In genomic region chr12:21543153-21543894, GRCm38 (mm10) we compare ENCODE assay signal across 8 mouse cellular contexts.
DNase-seq lines count a peak whose midpoint lies in the region; ATAC-seq lines count a peak whose summit lies in the region.
"Not testable (repeated sequence)": the region's sequence is repeated elsewhere in the genome, so short reads cannot be mapped to it uniquely, and the experiment has no call there.

No protein-coding gene starts in this region.

- H3K4me3 ChIP-seq in intestine, embryonic 16.5 days (ENCODE audit: low read length) = peak overlapping the region; percentile 62

- peak; percentile 48 for DNase-seq in adrenal gland, adult 8-10 months
- peak; percentile 48 for DNase-seq in embryo, embryonic 11.5 days (ENCODE audit: low read depth, low spot score)
- peak; percentile 54 to 75 for DNase-seq in gastrocnemius, postnatal 4 days (ENCODE audit: low spot score in 2 of 2)
- DNase-seq in left cerebral cortex, postnatal 36 days (ENCODE audit: low spot score in 2 of 2) = peak; percentile 62 to 73
- DNase-seq in mesoderm, embryonic 11.5 days (ENCODE audit: low read depth, low spot score) = peak; percentile 69
- peak; percentile 56 for DNase-seq in right cerebral cortex, postnatal 25 days
- peak; percentile 57 to 74 for DNase-seq in urinary bladder, postnatal 36 days (ENCODE audit: low spot score in 2 of 2)

- peak overlapping the region; percentile 71 for H3K9ac ChIP-seq in intestine, embryonic 16.5 days (ENCODE audit: low read depth, low read length)

- intact Hi-C loops in left cerebral cortex, postnatal 36 days (cut with DNase I) = not testable (repeated sequence)

- not testable (repeated sequence) for H3K36me3 ChIP-seq in intestine, embryonic 16.5 days (ENCODE audit: control insufficient read depth, insufficient read depth, low read length)

- not testable (repeated sequence) for H3K4me1 ChIP-seq in intestine, embryonic 16.5 days (ENCODE audit: control insufficient read depth, insufficient read depth, low read length)

- H3K27ac ChIP-seq in intestine, embryonic 16.5 days (ENCODE audit: low read length) = not testable (repeated sequence)

- H3K27me3 ChIP-seq in intestine, embryonic 16.5 days (replicated peaks; ENCODE audit: control insufficient read depth, insufficient read depth, low read length) = not testable (repeated sequence)

- not testable (repeated sequence) for H3K9me3 ChIP-seq in intestine, embryonic 16.5 days (ENCODE audit: control insufficient read depth, low read length)

- peak overlapping the region; percentile 65 for H3K4me2 ChIP-seq in intestine, embryonic 16.5 days (ENCODE audit: low read depth, low read length)

- WGBS in intestine, embryonic 16.5 days = 3% methylated on average over 34 of the region's 34 CpGs

- peak; percentile 99 for ATAC-seq in intestine, embryonic 16.5 days
